Mouse (Mus musculus) MEL (cell line): ENCODE data around the gene Lama1.

Source experiments
- BHLHE40 ChIP-seq: IDR thresholded peaks from 2 replicates; pipeline ENCODE4 v1.6.1; 2012; ENCODE audit warnings: low read depth, mild to moderate bottlenecking, inconsistent platforms, low read length, improper control_type of control experiment, borderline replicate concordance
- CTCF ChIP-seq, 3 experiments: IDR thresholded peaks in 2 of 3; conservative IDR thresholded peaks in 1 of 3; 2 replicates each; pipeline ENCODE4 v1.5.1; 2011 to 2012; ENCODE audit warnings: low read length in 3 of 3, low read depth in 2 of 3, mild to moderate bottlenecking in 2 of 3, improper control_type of control experiment in 1 of 3, inconsistent platforms in 1 of 3, mixed read lengths in 1 of 3, moderate library complexity in 1 of 3; ENCODE audit not compliant: control insufficient read depth in 1 of 3, insufficient read depth in 1 of 3, poor library complexity in 1 of 3, severe bottlenecking in 1 of 3
- ELF1 ChIP-seq: IDR thresholded peaks from 2 replicates; pipeline ENCODE4 v1.6.1; 2014; ENCODE audit warnings: low read depth, mild to moderate bottlenecking, inconsistent platforms, low read length, improper control_type of control experiment, moderate library complexity
- GATA1 ChIP-seq: IDR thresholded peaks from 2 replicates; pipeline ENCODE4 v1.6.1; 2011; ENCODE audit warnings: low read depth, low read length, improper control_type of control experiment
- MAX ChIP-seq: IDR thresholded peaks from 2 replicates; pipeline ENCODE4 v1.6.1; 2011; ENCODE audit warnings: low read length, improper control_type of control experiment
- MEF2A ChIP-seq: IDR thresholded peaks from 2 replicates; pipeline ENCODE4 v1.6.1; 2014; ENCODE audit warnings: low read depth, mild to moderate bottlenecking, inconsistent platforms, low read length, improper control_type of control experiment; ENCODE audit not compliant: poor library complexity, insufficient replicate concordance, severe bottlenecking; ENCODE audit errors: extremely low read depth
- MXI1 ChIP-seq: IDR thresholded peaks from 2 replicates; pipeline ENCODE4 v1.6.1; 2011; ENCODE audit warnings: mild to moderate bottlenecking, low read depth, low read length, improper control_type of control experiment
- POLR2A ChIP-seq, 2 experiments: IDR thresholded peaks; 2 replicates each; pipeline ENCODE4 v1.6.1; 2011 to 2012; ENCODE audit warnings: low read length in 2 of 2, mild to moderate bottlenecking in 2 of 2, control low read depth in 1 of 2, improper control_type of control experiment in 1 of 2, low read depth in 1 of 2, moderate library complexity in 1 of 2; ENCODE audit not compliant: control insufficient read depth in 1 of 2, insufficient read depth in 1 of 2, poor library complexity in 1 of 2
- POLR2AphosphoS2 ChIP-seq: IDR thresholded peaks from 2 replicates; pipeline ENCODE4 v1.6.1; 2011; ENCODE audit warnings: low read length, improper control_type of control experiment
- RCOR1 ChIP-seq: IDR thresholded peaks from 2 replicates; pipeline ENCODE4 v1.6.1; 2012; ENCODE audit warnings: low read depth, mild to moderate bottlenecking, inconsistent platforms, low read length, improper control_type of control experiment
- TAL1 ChIP-seq: IDR thresholded peaks from 2 replicates; pipeline ENCODE4 v1.6.1; 2012; ENCODE audit warnings: mild to moderate bottlenecking, inconsistent platforms, low read length, moderate library complexity, mixed read lengths
- TBP ChIP-seq: IDR thresholded peaks from 2 replicates; pipeline ENCODE4 v1.8.0; 2011; ENCODE audit warnings: low read depth, low read length, improper control_type of control experiment
- UBTF ChIP-seq: IDR thresholded peaks from 2 replicates; pipeline ENCODE4 v1.6.1; 2012; ENCODE audit warnings: low read depth, mild to moderate bottlenecking, inconsistent platforms, low read length, improper control_type of control experiment, moderate library complexity, borderline replicate concordance; ENCODE audit not compliant: insufficient read depth
- ZC3H11A ChIP-seq: IDR thresholded peaks from 2 replicates; pipeline ENCODE4 v1.6.1; 2012; ENCODE audit warnings: low read depth, mild to moderate bottlenecking, inconsistent platforms, low read length, improper control_type of control experiment

GRCm38 (mm10) chr17:67813666-67814065 lies 116.6 kb downstream of the Lama1 start:
- TF ChIP-seq ELF1 = no peak
- no peak for TF ChIP-seq TAL1
- no peak for TF ChIP-seq BHLHE40
- no peak for TF ChIP-seq MEF2A
- no peak for TF ChIP-seq UBTF
- no peak for TF ChIP-seq RCOR1
- no peak for TF ChIP-seq ZC3H11A
- no peak for TF ChIP-seq CTCF (IDR thresholded peaks at IDR 0.05 in 2 of 3, conservative IDR thresholded peaks at IDR 0.05 in 1 of 3; ENCODE audit: control insufficient read depth in 1 of 3, insufficient read depth in 1 of 3, low read depth in 2 of 3, low read length in 3 of 3, poor library complexity in 1 of 3, severe bottlenecking in 1 of 3)
- TF ChIP-seq MAX = no peak
- no peak for TF ChIP-seq GATA1
- no peak for TF ChIP-seq POLR2A (IDR thresholded peaks at IDR 0.05; ENCODE audit: control insufficient read depth in 1 of 2, insufficient read depth in 1 of 2, low read depth in 1 of 2, low read length in 2 of 2, poor library complexity in 1 of 2)
- no peak for TF ChIP-seq TBP
- no peak for TF ChIP-seq MXI1
- TF ChIP-seq POLR2AphosphoS2 = no peak
